Mouse (Mus musculus): ENCODE measurements at regions not wholly inside any gene's neighbourhood (a gene's known extent, or its start where the extent isn't known, plus 50 kb on each side); places are given as distances from the start of the nearest gene placed in this dataset.

- no peaks in the 10 kb centered on the region for H3K36me3 ChIP-seq (ENCODE audit: control insufficient read depth, insufficient read depth, low read length)
- no peak for ATAC-seq (ENCODE audit: low read depth)
- no peak overlapping the region for H3K4me3 ChIP-seq (ENCODE audit: low read length)
- H3K27me3 ChIP-seq (ENCODE audit: control insufficient read depth, insufficient read depth, low read depth, low read length) = 0 out of 2 replicates have a peak, but pooled peaks cover 5% of the 10 kb centered on the region
- 16% methylated on average over 3 of the region's 3 CpGs for WGBS
- no peaks in the 10 kb centered on the region for H3K9me3 ChIP-seq (ENCODE audit: control insufficient read depth, low read length)
- H3K27ac ChIP-seq (ENCODE audit: low read length) = no peak overlapping the region
- H3K4me2 ChIP-seq (ENCODE audit: low read depth, low read length) = no peak overlapping the region
- H3K4me1 ChIP-seq (replicated peaks; ENCODE audit: control insufficient read depth, insufficient read depth, low read length) = peaks cover 10% of the 10 kb centered on the region
- no peak overlapping the region for H3K9ac ChIP-seq (ENCODE audit: low read length)
These were observed 153.6 kb downstream of the Rpl10-ps3 start for GRCm38 (mm10) chr9:50191136-50191535.

- no peaks in the 10 kb centered on the region for H3K9me3 ChIP-seq (ENCODE audit: control insufficient read depth, low read length)
- H3K27me3 ChIP-seq (ENCODE audit: control insufficient read depth, insufficient read depth, low read depth, low read length) = no peaks in the 10 kb centered on the region; the same call in 1 of the 2 replicates
- no peak overlapping the region for H3K4me3 ChIP-seq (ENCODE audit: low read length)
- peak overlapping the region; percentile 9; the same call in 1 of the 2 replicates for H3K27ac ChIP-seq (ENCODE audit: low read length)
- H3K4me1 ChIP-seq (replicated peaks; ENCODE audit: control insufficient read depth, insufficient read depth, low read length) = peaks cover 10% of the 10 kb centered on the region
- H3K36me3 ChIP-seq (ENCODE audit: control insufficient read depth, insufficient read depth, low read length) = no peaks in the 10 kb centered on the region
- WGBS = 32% methylated on average over 6 of the region's 6 CpGs
- H3K4me2 ChIP-seq (ENCODE audit: low read depth, low read length) = no peak overlapping the region
- no peak overlapping the region for H3K9ac ChIP-seq (ENCODE audit: low read length)
- peak; percentile 37 for ATAC-seq (ENCODE audit: low read depth)
These were observed 156.1 kb downstream of the Rpl10-ps3 start for GRCm38 (mm10) chr9:50188576-50189070.

DNA sequence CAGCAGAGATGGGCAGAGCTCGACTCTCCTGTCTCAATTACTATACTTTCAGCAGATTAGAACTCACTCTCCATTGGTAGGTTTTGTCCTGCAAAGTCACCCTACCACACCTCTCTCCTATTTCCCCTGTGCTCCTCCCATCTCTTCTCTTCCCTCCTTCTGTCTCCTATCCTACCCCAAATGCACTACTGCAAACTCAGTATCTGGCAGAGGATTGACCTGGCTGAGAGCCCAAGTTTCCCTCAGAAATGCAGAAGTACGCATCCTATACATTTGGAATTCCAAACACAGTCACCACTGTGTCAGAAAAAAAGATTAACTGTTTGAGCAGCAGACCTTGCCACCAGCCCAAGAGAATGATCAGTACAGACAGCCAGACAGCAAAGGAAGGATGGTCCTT lies 163.4 kb downstream of the Rpl10-ps3 start:
- Histone ChIP-seq H3K4me1 (replicated peaks; ENCODE audit: control insufficient read depth, insufficient read depth, low read length) (no peaks in the 10 kb centered on the region; the same call in 1 of the 2 replicates), H3K4me2 (ENCODE audit: low read depth, low read length) (no peak overlapping the region), H3K27me3 (ENCODE audit: control insufficient read depth, insufficient read depth, low read depth, low read length) (no peaks in the 10 kb centered on the region; the same call in 1 of the 2 replicates), H3K4me3 (ENCODE audit: low read length) (no peak overlapping the region), H3K36me3 (ENCODE audit: control insufficient read depth, insufficient read depth, low read length) (no peaks in the 10 kb centered on the region), H3K9me3 (ENCODE audit: control insufficient read depth, low read length) (no peaks in the 10 kb centered on the region), H3K27ac (ENCODE audit: low read length) (no peak overlapping the region), H3K9ac (ENCODE audit: low read length) (no peak overlapping the region)
- WGBS = 49% methylated on average over 2 of the region's 2 CpGs
- ATAC-seq (ENCODE audit: low read depth) = peak; percentile 34; the same call in 1 of the 2 replicates

DNA sequence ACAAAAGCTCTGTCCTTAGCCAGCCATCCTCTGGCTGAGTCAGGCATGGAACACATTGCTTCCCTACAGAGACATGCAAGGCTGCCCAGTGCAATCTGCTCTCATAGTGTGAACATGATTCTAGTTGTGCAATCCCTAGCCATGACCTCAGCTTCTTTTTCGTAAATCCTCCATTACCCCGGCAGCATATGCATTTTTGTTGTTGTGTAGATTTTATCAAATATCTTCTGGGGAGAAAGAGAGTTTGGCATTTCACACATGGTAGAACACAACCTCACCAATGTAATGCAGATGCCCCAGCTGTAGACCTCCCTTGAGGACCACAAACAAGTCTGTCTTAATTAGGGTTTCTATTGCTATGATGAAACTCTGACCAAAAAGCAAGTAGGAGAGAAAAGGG lies 168.6 kb downstream of the Rpl10-ps3 start:
- Histone ChIP-seq H3K4me3 (ENCODE audit: low read length) (no peak overlapping the region), H3K9ac (ENCODE audit: low read length) (no peak overlapping the region), H3K9me3 (ENCODE audit: control insufficient read depth, low read length) (no peaks in the 10 kb centered on the region), H3K36me3 (ENCODE audit: control insufficient read depth, insufficient read depth, low read length) (no peaks in the 10 kb centered on the region), H3K27me3 (ENCODE audit: control insufficient read depth, insufficient read depth, low read depth, low read length) (no peaks in the 10 kb centered on the region), H3K27ac (ENCODE audit: low read length) (no peak overlapping the region), H3K4me2 (ENCODE audit: low read depth, low read length) (no peak overlapping the region), H3K4me1 (replicated peaks; ENCODE audit: control insufficient read depth, insufficient read depth, low read length) (no peaks in the 10 kb centered on the region)
- 82% methylated on average over 2 of the region's 2 CpGs for WGBS
- no peak for ATAC-seq (ENCODE audit: low read depth)

DNA sequence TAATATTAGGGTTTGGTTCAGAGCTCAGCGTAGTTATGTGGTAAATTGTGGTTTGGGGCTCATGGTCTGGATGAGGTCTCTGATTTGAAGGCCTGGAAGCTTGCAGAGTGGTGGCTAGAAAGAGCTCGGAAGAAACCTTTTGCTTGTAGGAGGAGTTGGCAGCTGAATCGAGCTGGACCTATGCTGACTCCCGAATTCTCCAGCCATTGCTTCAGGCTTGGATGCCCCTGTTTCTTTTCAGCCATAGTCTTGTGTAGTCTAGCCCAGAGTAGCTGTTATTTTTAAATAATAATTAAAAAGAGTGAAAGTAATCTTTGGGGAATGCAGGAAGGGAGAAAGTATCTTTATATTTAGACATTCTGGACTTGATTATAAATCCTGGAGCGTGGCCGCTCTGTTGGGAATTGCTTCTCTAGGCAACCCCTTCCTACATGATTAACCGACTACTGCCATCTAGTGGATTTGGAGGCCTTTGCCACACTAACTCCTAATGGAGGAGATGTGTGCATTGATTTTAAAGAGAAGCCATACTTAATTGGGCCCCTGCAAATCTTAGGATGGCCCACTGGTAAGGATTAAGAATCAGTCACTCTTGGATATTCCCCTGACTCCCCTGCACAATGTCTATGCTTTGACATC lies 172.8 kb downstream of the Rpl10-ps3 start:
- Histone ChIP-seq H3K36me3 (ENCODE audit: control insufficient read depth, insufficient read depth, low read length) (no peaks in the 10 kb centered on the region), H3K9ac (ENCODE audit: low read length) (no peak overlapping the region), H3K4me1 (replicated peaks; ENCODE audit: control insufficient read depth, insufficient read depth, low read length) (no peaks in the 10 kb centered on the region), H3K27ac (ENCODE audit: low read length) (no peak overlapping the region), H3K4me3 (ENCODE audit: low read length) (no peak overlapping the region), H3K9me3 (ENCODE audit: control insufficient read depth, low read length) (no peaks in the 10 kb centered on the region), H3K27me3 (ENCODE audit: control insufficient read depth, insufficient read depth, low read depth, low read length) (no peaks in the 10 kb centered on the region), H3K4me2 (ENCODE audit: low read depth, low read length) (no peak overlapping the region)
- WGBS = 28% methylated on average over 7 of the region's 7 CpGs
- peak; percentile 79 for ATAC-seq (ENCODE audit: low read depth)

DNA sequence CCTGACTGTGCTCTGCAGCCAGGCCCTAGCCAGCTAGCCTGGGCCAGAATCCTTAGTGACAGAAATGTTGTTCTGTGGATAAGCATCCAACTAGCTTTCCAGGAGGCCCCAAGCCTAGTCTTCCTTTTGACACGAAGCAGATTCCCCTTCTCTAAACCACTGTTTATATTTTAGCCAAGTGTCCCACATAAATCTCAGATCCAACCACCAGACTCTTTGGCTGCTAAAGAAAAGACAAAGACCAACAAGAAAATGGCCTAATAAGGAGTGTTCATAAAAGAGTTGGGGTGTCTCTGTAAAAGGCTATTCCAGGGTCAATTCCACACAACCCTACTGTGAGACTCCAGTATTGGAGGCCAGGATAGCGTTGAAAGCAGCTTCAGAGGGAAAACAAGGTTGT lies 173.6 kb downstream of the Rpl10-ps3 start:
- no peak overlapping the region for H3K4me3 ChIP-seq (ENCODE audit: low read length)
- H3K9me3 ChIP-seq (ENCODE audit: control insufficient read depth, low read length) = no peaks in the 10 kb centered on the region
- no peaks in the 10 kb centered on the region for H3K36me3 ChIP-seq (ENCODE audit: control insufficient read depth, insufficient read depth, low read length)
- H3K27me3 ChIP-seq (ENCODE audit: control insufficient read depth, insufficient read depth, low read depth, low read length) = no peaks in the 10 kb centered on the region
- no peak overlapping the region for H3K4me2 ChIP-seq (ENCODE audit: low read depth, low read length)
- WGBS = 58% methylated on average over 2 of the region's 2 CpGs
- H3K9ac ChIP-seq (ENCODE audit: low read length) = no peak overlapping the region
- no peak overlapping the region for H3K27ac ChIP-seq (ENCODE audit: low read length)
- H3K4me1 ChIP-seq (replicated peaks; ENCODE audit: control insufficient read depth, insufficient read depth, low read length) = no peaks in the 10 kb centered on the region
- ATAC-seq (ENCODE audit: low read depth) = no peak

DNA sequence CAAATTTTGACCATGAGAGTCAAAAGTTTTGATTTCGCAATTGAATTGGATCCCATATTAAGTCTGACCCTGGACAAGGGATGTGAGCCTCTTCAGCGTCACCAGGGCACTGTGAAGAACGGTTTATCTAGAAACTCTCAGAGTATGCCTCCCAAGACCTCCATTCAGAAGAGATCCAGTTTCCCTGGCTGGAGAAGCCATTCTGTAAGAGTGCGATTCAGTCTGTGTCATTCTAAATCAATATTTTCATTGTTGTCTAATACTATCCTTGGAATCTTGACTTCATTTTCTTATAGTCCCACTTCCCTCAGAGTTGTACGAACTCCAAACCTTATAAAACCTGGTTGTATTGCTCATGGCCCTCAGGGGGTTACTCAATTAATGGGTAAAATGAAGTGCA lies 174.1 kb downstream of the Rpl10-ps3 start:
- H3K9ac ChIP-seq (ENCODE audit: low read length) = no peak overlapping the region
- H3K4me2 ChIP-seq (ENCODE audit: low read depth, low read length) = no peak overlapping the region
- ATAC-seq (ENCODE audit: low read depth) = no peak
- no peak overlapping the region for H3K27ac ChIP-seq (ENCODE audit: low read length)
- no peaks in the 10 kb centered on the region for H3K4me1 ChIP-seq (replicated peaks; ENCODE audit: control insufficient read depth, insufficient read depth, low read length)
- 82% methylated on average over 5 of the region's 5 CpGs for WGBS
- H3K4me3 ChIP-seq (ENCODE audit: low read length) = no peak overlapping the region
- no peaks in the 10 kb centered on the region for H3K27me3 ChIP-seq (ENCODE audit: control insufficient read depth, insufficient read depth, low read depth, low read length)
- no peaks in the 10 kb centered on the region for H3K36me3 ChIP-seq (ENCODE audit: control insufficient read depth, insufficient read depth, low read length)
- H3K9me3 ChIP-seq (ENCODE audit: control insufficient read depth, low read length) = no peaks in the 10 kb centered on the region

GRCm38 (mm10) chr9:50154618-50155017 lies 190.2 kb downstream of the Rpl10-ps3 start:
- WGBS = 96% methylated on average over 3 of the region's 3 CpGs
- no peak overlapping the region for H3K4me2 ChIP-seq (ENCODE audit: low read depth, low read length)

GRCm38 (mm10) chr9:50150091-50150490 lies 194.7 kb downstream of the Rpl10-ps3 start:
- Histone ChIP-seq H3K4me3 (ENCODE audit: low read length) (no peak overlapping the region), H3K27me3 (ENCODE audit: control insufficient read depth, insufficient read depth, low read depth, low read length) (no peaks in the 10 kb centered on the region), H3K27ac (ENCODE audit: low read length) (no peak overlapping the region), H3K9me3 (ENCODE audit: control insufficient read depth, low read length) (no peaks in the 10 kb centered on the region), H3K4me1 (replicated peaks; ENCODE audit: control insufficient read depth, insufficient read depth, low read length) (no peaks in the 10 kb centered on the region), H3K9ac (ENCODE audit: low read length) (no peak overlapping the region), H3K4me2 (ENCODE audit: low read depth, low read length) (no peak overlapping the region), H3K36me3 (ENCODE audit: control insufficient read depth, insufficient read depth, low read length) (no peaks in the 10 kb centered on the region)
- ATAC-seq (ENCODE audit: low read depth) = no peak

More at GRCm38 (mm10) chr9:50154618-50155017, 190.2 kb downstream of the Rpl10-ps3 start:
- H3K36me3 ChIP-seq (ENCODE audit: control insufficient read depth, insufficient read depth, low read length) = no peaks in the 10 kb centered on the region
- no peaks in the 10 kb centered on the region for H3K4me1 ChIP-seq (replicated peaks; ENCODE audit: control insufficient read depth, insufficient read depth, low read length)
- no peak overlapping the region for H3K27ac ChIP-seq (ENCODE audit: low read length)
- H3K27me3 ChIP-seq (ENCODE audit: control insufficient read depth, insufficient read depth, low read depth, low read length) = no peaks in the 10 kb centered on the region
- no peak for ATAC-seq (ENCODE audit: low read depth)
- H3K9ac ChIP-seq (ENCODE audit: low read length) = no peak overlapping the region
- H3K4me3 ChIP-seq (ENCODE audit: low read length) = no peak overlapping the region
- H3K9me3 ChIP-seq (ENCODE audit: control insufficient read depth, low read length) = no peaks in the 10 kb centered on the region

All from lung, embryonic 16.5 days (tissue).